ENCODE assay signal across 21 mouse cellular contexts in genomic region chr15:31222216-31222615, GRCm38 (mm10). TPM values are rescaled to one million over a fixed set of nuclear protein-coding genes. Genes with fewer than 3 reads are reported as not detected.
DNase-seq lines count a peak whose midpoint lies in the region; ATAC-seq and TF ChIP-seq lines count a peak whose summit lies in the region.
"Had no signal": no experiment of that assay in that cellular context is flagged by ENCODE, and none has a peak within 500 bp of the region (broad histone marks: within the 10 kb centered on the region; RNA-seq: fewer than 3 reads in every experiment).

No protein-coding gene starts in this region.

- no peaks in the 10 kb centered on the region for H3K27me3 ChIP-seq in CH12.LX (replicated peaks)
- H3K27me3 ChIP-seq in hindbrain, embryonic 16.5 days (replicated peaks; ENCODE audit: control insufficient read depth, insufficient read depth, low read length) = no peaks in the 10 kb centered on the region; the same call in 1 of the 2 replicates
- no peaks in the 10 kb centered on the region for H3K27me3 ChIP-seq in kidney, embryonic 14.5 days (ENCODE audit: control insufficient read depth, insufficient read depth, low read length)
- H3K27me3 ChIP-seq: embryonic facial prominence, embryonic 13.5 days; forebrain, embryonic 13.5 days; heart, embryonic 13.5 days; hindbrain, embryonic 12.5 days had no signal

- WGBS in hindbrain, embryonic 16.5 days = 79% methylated on average over 6 of the region's 6 CpGs
- 80% methylated on average over 6 of the region's 6 CpGs for WGBS in kidney, embryonic 14.5 days

- no peak overlapping the region for H3K9ac ChIP-seq in CH12.LX (ENCODE audit: insufficient read depth, low read depth)
- H3K9ac ChIP-seq in hindbrain, embryonic 16.5 days (ENCODE audit: low read depth, low read length) = no peak overlapping the region
- H3K9ac ChIP-seq in kidney, embryonic 14.5 days (ENCODE audit: low read depth, low read length) = no peak overlapping the region
- H3K9ac ChIP-seq: embryonic facial prominence, embryonic 13.5 days; forebrain, embryonic 13.5 days; forebrain, postnatal 0 days; heart, embryonic 13.5 days; hindbrain, embryonic 12.5 days had no signal

- H3K4me1 ChIP-seq in CH12.LX (ENCODE audit: control insufficient read depth in 1 of 2, insufficient read depth in 2 of 2) = peaks cover 0 to 30% of the 10 kb centered on the region in 2 experiments; a peak in 2 of 4 replicates
- H3K4me1 ChIP-seq in hindbrain, embryonic 16.5 days (ENCODE audit: control insufficient read depth, insufficient read depth, low read depth, low read length) = peaks cover 11% of the 10 kb centered on the region
- 0 out of 2 replicates have a peak, but pooled peaks cover 4% of the 10 kb centered on the region for H3K4me1 ChIP-seq in kidney, embryonic 14.5 days (ENCODE audit: control insufficient read depth, insufficient read depth, low read length)

- no peak for TF ChIP-seq POLR2A in CH12.LX (IDR thresholded peaks at IDR 0.05; ENCODE audit: low read depth, low read length)

- H3K9me3 ChIP-seq in CH12.LX (replicated peaks; ENCODE audit: low read length) = no peaks in the 10 kb centered on the region
- H3K9me3 ChIP-seq in hindbrain, embryonic 16.5 days (ENCODE audit: control insufficient read depth, low read length) = no peaks in the 10 kb centered on the region
- H3K9me3 ChIP-seq in kidney, embryonic 14.5 days (ENCODE audit: control insufficient read depth, low read length) = no peaks in the 10 kb centered on the region
- H3K9me3 ChIP-seq: embryonic facial prominence, embryonic 13.5 days; forebrain, embryonic 13.5 days; heart, embryonic 13.5 days; hindbrain, embryonic 12.5 days had no signal

- no peak overlapping the region for H3K27ac ChIP-seq in CH12.LX (ENCODE audit: insufficient read depth, low read depth)
- no peak overlapping the region for H3K27ac ChIP-seq in hindbrain, embryonic 16.5 days (ENCODE audit: low read depth, low read length)
- no peak overlapping the region for H3K27ac ChIP-seq in kidney, embryonic 14.5 days (ENCODE audit: low read depth, low read length)
- H3K27ac ChIP-seq: embryonic facial prominence, embryonic 13.5 days; forebrain, embryonic 13.5 days; gastrocnemius, adult 2 months; heart, embryonic 13.5 days; hindbrain, embryonic 12.5 days; hindbrain, postnatal 0 days had no signal

- TF ChIP-seq CTCF in CH12.LX (conservative IDR thresholded peaks at IDR 0.05 in 1 of 2, IDR thresholded peaks at IDR 0.05 in 1 of 2; ENCODE audit: low read depth in 2 of 2, low read length in 2 of 2) = no peak

- DNase-seq in CH12.LX (ENCODE audit: extremely low read depth) = no peak
- peak; percentile 81 for DNase-seq in induced T-regulatory cell, adult 2 months (ENCODE audit: low read depth)
- DNase-seq in thymus, postnatal 10 days (ENCODE audit: low spot score in 2 of 2) = peak; percentile 23 to 39
- peak; percentile 33 for DNase-seq in thymus, postnatal 4 days
- DNase-seq in liver = no peak
- no peak for DNase-seq in cerebellum, postnatal 4 days (ENCODE audit: low spot score in 2 of 2)
- DNase-seq: adrenal gland, postnatal 14 days; cerebellum, adult 11-12 months; cerebellum, adult 9-10 months; cerebellum, postnatal 25 days; forebrain, postnatal 0 days; gastrocnemius, adult 2 months; gastrocnemius, postnatal 25 days; heart, postnatal 4 days had no signal

- no peak for TF ChIP-seq RAD21 in CH12.LX (IDR thresholded peaks at IDR 0.05; ENCODE audit: low read depth, low read length)

- dilution Hi-C loops in CH12.LX (cut with MboI; ENCODE audit: extremely low pct_ligation_motif_present, extremely low pct_unique_long_range_greater_than_20kb, low sequenced_read_pairs) = no loop called here

- in situ Hi-C loops in CH12.LX (cut with MboI; ENCODE audit: low pct_ligation_motif_present, low pct_unique_long_range_greater_than_20kb, low sequenced_read_pairs) = no loop called here

- no peaks in the 10 kb centered on the region for H3K79me2 ChIP-seq in CH12.LX (replicated peaks; ENCODE audit: control insufficient read depth, extremely low read depth, insufficient read depth, poor library complexity, severe bottlenecking)

- no peak for TF ChIP-seq EP300 in CH12.LX (IDR thresholded peaks at IDR 0.05; ENCODE audit: low read length)

- no peak for ATAC-seq in hindbrain, embryonic 16.5 days
- ATAC-seq in kidney, embryonic 14.5 days (ENCODE audit: low FRiP score, low TSS enrichment) = no peak
- ATAC-seq: forebrain, embryonic 13.5 days; forebrain, postnatal 0 days; hindbrain, postnatal 0 days had no signal

- H3K36me3 ChIP-seq in CH12.LX (replicated peaks in 1 of 2; ENCODE audit: control insufficient read depth in 1 of 2, insufficient read depth in 1 of 2, low read length in 1 of 2) = peaks cover 0 to 2% of the 10 kb centered on the region in 2 experiments
- no peaks in the 10 kb centered on the region for H3K36me3 ChIP-seq in hindbrain, embryonic 16.5 days (ENCODE audit: control insufficient read depth, insufficient read depth, low read length)
- no peaks in the 10 kb centered on the region for H3K36me3 ChIP-seq in kidney, embryonic 14.5 days (ENCODE audit: control insufficient read depth, insufficient read depth, low read length)
- H3K36me3 ChIP-seq: embryonic facial prominence, embryonic 13.5 days; heart, embryonic 13.5 days; hindbrain, embryonic 12.5 days had no signal

- no peak overlapping the region for H3K4me3 ChIP-seq in CH12.LX (replicated peaks in 1 of 3; ENCODE audit: low read depth in 2 of 3, low read length in 2 of 3, poor library complexity in 1 of 3)
- no peak overlapping the region for H3K4me3 ChIP-seq in hindbrain, embryonic 16.5 days (ENCODE audit: low read length)
- no peak overlapping the region for H3K4me3 ChIP-seq in kidney, embryonic 14.5 days (ENCODE audit: low read length)
- H3K4me3 ChIP-seq: embryonic facial prominence, embryonic 13.5 days; forebrain, embryonic 13.5 days; gastrocnemius, adult 2 months; heart, embryonic 13.5 days; hindbrain, embryonic 12.5 days had no signal

- H3K4me2 ChIP-seq in CH12.LX (ENCODE audit: insufficient read depth, low read depth, poor library complexity, severe bottlenecking) = no peak overlapping the region
- H3K4me2 ChIP-seq in hindbrain, embryonic 16.5 days (ENCODE audit: low read length) = no peak overlapping the region
- H3K4me2 ChIP-seq in kidney, embryonic 14.5 days (replicated peaks; ENCODE audit: low read depth, low read length) = no peak overlapping the region
- H3K4me2 ChIP-seq: embryonic facial prominence, embryonic 13.5 days; forebrain, embryonic 13.5 days; heart, embryonic 13.5 days; hindbrain, embryonic 12.5 days had no signal

TF ChIP-seq in CH12.LX, 34 proteins besides CTCF, POLR2A, EP300 and RAD21:
- TF ChIP-seq MAX (IDR thresholded peaks at IDR 0.05; ENCODE audit: low read length) (no peak), USF1 (IDR thresholded peaks at IDR 0.05; ENCODE audit: low read depth, low read length) (no peak), SIN3A (IDR thresholded peaks at IDR 0.05; ENCODE audit: low read length) (no peak), UBTF (IDR thresholded peaks at IDR 0.05; ENCODE audit: low read depth, low read length) (no peak), MAZ (IDR thresholded peaks at IDR 0.05; ENCODE audit: low read depth, low read length) (0 out of 2 replicates have a peak, but pooled peaks have one; percentile 21), ZNF384 (IDR thresholded peaks at IDR 0.05; ENCODE audit: low read depth, low read length) (no peak)

RNA-seq across cellular contexts. Expression of gene Dap, which starts 1.9 kb away (rescaled TPM):
- total RNA-seq in CH12.LX (2012; rRNA removed) (11.1 and 12.6 TPM in 2 replicates), CH12.LX (2014; rRNA removed) (12.2 and 15.1 TPM in 2 replicates)
- 50.2 and 69.8 TPM in 2 replicates for polyA plus RNA-seq in CH12.LX (2012; ENCODE audit: insufficient read length, low read depth)
- polyA plus RNA-seq in hindbrain, embryonic 16.5 days (2015; fragmentation: Nextera tagmentation; extraction: Ambion mirVana) = 20.9 and 24.8 TPM in 2 replicates
- 87.1 and 96.9 TPM in 2 replicates for polyA plus RNA-seq in kidney, embryonic 14.5 days (2014; fragmentation: Nextera tagmentation; extraction: Ambion mirVana)

Comparison
In these comparisons a context has a peak if more than half of its experiments do, and no peak if none do; other contexts are left out.
1. DNase-seq: peak in induced T-regulatory cell, adult 2 months (single experiment), thymus, postnatal 10 days (2 of 2) and thymus, postnatal 4 days (single experiment); none in CH12.LX (single experiment), liver (single experiment) and cerebellum, postnatal 4 days (0 of 2).